Mouse (Mus musculus) gonadal fat pad, adult 2 months (tissue): ENCODE measurements around the gene Cd47. TPM values are rescaled to one million over a fixed set of nuclear protein-coding genes. Genes with fewer than 3 reads are reported as not detected.

Experiments
- DNase-seq: peaks from one replicate; pipeline ENCODE4 v3.0.0-alpha.2; 2012; ENCODE audit warnings: low read depth
- polyA plus RNA-seq: library from polyadenylated mRNA; depleted of rRNA; stranded (reverse); fragments of >200 nt; gene quantifications from 2 replicates; pipeline ENCODE4 v1.2.3, GENCODE M21; 2012; rRNA removed

Gene Cd47
- polyA plus RNA-seq, 1 experiment: 42.6 TPM

DNA sequence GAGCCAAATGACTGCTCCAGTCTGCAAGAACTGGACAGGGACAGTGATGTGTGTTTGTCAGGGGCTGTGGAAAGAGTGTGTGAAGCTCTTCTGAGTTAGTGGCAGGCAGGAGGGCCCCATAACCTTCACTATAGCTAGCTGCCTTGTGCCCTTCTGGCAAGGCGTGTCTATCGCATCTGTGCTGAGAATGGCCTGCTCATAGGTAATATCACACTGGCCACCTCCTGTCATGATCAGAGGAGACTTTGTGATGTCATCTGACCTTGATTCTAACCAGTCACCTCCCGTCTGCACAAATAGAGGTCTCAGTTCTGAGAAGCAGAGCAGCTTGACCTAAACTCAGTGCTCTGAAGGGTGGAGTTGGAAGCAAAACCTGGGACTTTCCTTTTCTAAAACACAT, 148.0 kb downstream of the Cd47 start:
- no peak for DNase-seq

DNA sequence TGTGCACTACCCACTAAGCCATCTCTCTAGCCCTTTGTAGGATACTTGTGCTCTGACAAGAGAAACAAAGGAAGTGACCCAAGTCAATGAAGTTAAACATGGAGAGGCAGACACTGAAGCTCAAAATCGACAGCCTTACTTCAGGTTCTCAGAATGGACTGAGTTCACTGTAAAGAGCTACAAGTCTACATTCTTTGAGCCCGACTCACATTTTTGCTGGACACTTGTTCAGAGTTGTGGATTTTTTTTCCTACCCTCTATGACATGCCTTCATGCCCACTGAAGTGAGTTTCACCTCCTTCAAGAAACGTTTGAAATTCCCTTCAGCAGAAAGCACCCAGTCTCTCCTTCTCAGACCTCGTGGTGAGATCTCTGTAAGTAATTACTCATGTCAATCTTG, 148.9 kb downstream of the Cd47 start:
- no peak for DNase-seq

DNA sequence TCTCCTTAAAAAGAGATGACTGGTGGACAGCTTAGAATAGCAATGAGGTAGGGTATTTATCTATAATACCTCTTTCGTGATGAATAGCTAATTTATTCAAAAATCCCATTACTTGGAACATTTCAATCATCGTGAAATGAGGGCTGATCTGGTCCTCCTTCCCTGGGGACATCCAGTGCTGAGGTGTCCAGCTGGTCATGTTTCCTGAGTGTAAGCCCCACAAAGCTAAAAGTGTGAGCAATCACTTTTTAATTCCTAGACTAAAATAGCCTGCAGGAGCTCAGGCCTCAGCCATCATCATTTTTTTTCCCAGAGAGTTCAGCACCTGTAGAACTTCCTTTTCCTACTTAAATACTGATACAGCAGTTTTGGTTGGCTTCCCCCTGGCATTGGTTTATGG, 150.0 kb downstream of the Cd47 start:
- no peak for DNase-seq

DNA sequence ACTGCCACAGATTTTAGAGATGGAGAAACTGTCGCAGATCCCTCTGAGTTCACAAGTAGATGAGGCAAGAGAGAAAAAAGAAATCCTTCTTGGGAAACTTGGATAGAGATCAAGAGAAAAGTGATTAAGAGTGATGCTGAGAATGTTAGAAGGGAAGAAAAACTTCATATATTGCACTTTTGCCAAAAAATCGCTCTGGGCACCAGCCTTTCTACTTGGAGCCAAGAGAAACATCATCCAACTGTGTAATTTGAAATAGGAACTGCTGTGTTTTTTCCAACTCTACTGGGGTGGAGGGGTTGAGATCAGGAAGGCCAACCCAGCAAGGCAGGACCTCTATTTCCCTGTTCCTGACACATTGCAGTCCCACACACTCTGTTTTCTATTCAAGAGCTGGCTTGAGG, 151.0 kb downstream of the Cd47 start:
- DNase-seq: no peak

DNA sequence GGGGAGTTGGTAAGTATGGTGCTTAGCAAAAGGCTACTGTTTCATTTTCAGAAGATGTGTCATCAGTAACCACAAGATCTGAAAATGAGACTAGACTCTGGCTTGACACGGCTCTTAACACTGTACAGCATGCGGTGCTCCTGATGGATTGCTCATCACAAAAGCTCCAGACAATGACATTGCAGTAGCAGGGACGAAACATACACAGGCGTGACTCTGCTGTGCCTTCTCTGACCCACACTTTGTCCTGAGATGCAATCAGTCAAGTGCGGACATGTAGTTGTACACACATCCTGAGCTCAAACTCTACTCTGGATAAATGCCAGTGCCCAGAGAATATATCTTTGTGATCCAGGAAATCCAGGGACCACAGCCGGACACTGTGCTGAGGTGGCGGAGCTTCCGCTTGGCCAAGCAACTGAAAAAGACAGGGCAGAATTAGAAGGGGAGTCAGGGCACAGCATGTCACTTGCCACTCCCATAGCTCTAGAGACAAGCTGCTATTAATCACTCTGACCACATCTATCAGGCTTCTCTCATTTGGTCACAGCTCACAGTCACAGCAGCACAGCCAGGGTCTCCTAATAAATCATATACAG, 151.7 kb downstream of the Cd47 start:
- DNase-seq: no peak

DNA sequence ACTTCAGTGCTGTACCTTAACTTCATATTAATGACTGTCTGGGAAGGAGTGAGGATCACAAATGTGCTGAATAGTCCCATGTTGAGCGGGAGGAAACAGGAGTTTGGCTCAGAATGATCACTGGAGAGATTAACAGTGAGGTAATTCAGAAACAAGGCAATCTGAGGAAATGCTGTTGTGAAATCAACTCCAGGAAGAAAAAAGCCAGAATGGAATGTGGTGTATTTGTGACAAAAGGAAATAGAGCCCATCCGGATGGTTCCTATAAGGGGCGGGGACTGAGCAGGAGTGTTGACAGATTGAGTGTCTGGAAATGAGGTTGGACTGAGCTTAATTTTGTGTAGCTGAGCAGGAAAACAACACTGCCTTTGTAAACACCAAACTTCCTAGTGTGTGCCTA, 153.5 kb downstream of the Cd47 start:
- no peak for DNase-seq

DNA sequence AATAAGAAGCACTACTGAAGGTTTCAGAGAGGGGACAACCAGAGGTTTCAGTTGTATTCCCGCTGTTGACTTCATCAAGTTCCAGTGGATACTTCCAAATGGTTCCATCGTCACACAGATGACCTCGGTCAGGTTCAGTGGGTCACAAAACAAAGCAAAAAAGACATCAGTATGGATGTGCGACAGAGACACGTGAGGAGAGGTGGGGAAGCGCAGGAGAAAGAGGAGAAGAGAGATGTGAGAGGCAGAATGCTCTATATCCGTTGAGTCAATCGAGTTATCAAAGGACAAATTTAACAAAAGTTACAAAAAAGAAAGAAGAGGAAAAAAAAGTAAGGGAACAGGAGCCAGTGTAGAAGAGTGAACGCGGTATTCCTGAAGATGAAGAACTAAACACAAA, 154.6 kb downstream of the Cd47 start:
- DNase-seq: no peak

DNA sequence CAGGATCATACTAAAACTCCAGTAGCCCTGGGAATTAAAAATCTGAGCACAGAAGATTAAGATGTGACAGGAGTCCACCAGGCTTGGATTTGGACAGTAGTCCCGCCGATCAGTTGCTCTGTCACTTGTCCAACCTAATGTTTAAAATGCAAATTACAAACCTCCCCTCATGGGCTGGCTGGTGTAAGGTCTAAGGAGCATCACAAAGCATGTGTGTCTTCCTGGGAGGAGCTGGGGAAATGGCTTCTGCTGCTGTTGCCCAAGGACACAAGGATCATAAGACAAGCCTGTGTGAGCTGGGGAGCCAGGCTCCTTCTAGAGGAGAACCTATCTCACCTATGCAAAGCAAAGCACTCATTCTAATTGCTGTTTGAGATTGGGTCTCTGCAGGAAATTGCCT, 155.0 kb downstream of the Cd47 start:
- DNase-seq: no peak

DNA sequence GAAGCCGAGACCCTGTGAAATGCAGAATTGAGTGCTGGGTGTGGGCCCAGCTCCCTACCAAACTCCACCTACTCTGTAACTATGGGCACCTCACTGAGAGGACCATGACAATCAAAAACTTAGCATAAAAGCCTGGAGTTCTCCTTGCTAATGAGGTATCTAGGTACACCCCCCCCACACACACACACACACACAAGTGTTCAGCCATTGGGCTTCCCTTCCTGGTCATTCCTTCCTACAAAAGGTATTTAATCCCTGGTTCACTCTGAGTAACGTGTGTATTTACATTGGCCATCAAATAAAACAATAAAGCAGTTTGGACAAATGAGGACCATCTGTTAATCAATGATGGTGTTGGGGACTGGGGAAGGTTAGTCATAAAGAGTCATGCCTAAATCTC, 155.6 kb downstream of the Cd47 start:
- DNase-seq: no peak

DNA sequence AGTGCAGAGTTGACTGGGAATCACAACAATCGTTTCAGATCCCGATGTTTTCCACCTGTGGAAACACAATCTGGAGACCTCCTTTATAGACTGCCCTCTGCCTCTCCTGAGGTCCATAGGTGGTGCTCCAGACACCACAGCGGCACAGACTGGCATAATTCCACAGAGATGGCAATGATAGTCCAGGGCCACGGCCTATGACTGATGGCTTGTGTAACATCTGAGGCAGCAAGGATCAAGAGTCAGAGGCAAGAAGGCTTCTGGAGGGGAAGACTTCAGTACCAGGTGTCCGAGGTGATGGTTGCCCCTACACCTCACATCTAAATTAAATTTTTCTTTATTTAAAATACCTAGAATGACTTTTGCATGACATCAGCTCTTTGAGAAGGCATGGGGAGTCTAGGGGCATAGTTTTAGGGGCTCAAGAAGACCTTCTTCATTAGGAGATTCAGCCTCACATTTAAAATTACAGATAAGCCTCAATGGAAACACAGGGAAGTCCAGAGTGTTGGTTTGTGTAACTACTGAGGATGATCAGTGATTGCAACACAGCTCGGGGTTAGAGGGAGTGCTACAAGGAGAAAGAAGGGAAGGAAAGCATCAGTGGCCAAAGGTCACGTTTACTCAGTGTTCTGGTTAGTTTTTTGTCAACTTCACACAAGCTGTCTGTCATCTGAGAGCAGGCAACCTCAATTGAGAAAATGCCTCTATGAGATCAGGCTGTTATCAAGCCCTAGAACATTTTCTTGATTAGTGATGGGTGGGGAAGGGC, 156.4 kb downstream of the Cd47 start:
- no peak for DNase-seq

DNA sequence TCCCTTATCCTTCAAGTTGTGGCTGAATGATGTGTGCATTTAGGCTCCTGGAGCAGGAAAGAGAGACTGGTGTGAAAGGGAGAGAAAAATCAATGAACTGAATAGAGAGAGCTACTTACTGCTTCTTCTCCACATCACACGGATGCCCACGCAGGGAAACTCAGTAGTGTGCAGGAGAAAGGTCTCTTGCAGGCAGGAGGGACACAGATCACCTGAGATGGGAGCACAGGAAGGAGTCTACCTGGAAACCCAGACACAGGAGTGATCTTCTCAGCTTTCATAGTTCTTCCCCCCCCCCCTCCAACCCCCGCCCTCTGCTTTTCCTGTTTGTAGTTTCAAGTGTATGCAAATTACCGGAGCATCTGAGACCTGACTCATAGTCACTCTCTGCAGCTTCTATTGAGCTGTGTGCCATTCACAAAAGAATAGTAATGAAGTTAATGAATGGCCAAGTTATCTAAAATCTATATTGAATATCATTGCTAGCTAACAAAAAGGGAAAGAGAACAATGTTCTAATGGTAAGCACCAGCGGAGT, 158.6 kb downstream of the Cd47 start:
- DNase-seq: no peak

DNA sequence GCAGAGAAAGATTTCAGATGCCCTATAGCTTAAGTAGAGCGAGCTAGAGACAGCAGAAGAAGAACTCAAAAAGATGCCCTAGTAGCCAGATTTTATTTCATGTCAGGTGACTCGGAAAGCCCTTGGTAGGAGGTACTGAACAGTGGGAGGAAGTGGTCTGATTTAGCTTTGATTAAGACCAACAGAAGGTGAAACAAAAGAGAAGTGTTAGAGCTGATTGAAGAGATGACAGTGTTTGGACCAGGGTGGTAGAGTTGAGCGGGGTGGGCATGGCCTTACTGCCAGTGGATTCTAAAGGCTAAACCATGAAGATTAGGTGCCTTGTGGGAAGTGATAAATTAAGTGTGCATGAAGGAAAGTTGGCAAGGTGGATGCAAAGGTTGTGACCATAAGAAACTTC, 162.0 kb downstream of the Cd47 start:
- DNase-seq: no peak

DNA sequence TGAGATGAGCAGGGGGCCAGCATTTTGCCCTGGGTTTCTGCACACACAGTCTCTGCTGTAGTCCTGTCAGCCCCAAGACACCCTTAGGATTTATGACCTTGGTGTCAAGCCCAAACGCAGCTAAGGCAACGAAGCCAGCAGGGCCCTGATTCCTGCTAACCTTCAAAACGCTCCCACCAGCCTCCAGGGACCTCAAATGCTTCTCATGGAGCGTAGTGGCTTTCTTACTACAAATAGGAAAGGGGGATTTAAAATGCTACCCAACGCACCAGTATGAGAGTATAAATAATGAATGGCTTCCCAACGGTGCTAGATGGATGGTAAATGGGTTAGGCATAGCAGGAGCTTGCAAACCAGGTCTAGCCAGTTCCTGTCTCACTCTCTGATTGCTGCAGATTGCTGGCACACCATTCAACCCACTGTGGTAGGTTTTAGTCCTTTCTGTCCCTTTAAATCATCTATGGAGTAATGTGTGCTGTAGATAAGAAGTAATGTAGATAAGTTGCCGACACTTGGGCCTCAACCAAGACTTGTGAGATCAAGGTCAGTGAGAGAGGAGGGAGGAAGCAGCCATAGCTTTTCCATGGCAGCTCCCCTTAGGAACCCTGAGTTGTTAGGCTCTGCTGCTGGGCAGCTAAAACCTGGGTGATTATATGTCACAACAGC, 164.1 kb downstream of the Cd47 start:
- no peak for DNase-seq

Other genes with a start within 250 kb of the Cd47 start
- 2.9 and 4.9 TPM in 2 replicates for gene Ift57, start 101.3 kb upstream of the Cd47 start, polyA plus RNA-seq